Mouse (Mus musculus) cerebellum, adult 11-12 months (tissue): ENCODE measurements around the gene Erc2.

Experiments
- DNase-seq: peaks from one replicate; pipeline ENCODE4 v3.0.0; 2022

Gene Erc2

DNA sequence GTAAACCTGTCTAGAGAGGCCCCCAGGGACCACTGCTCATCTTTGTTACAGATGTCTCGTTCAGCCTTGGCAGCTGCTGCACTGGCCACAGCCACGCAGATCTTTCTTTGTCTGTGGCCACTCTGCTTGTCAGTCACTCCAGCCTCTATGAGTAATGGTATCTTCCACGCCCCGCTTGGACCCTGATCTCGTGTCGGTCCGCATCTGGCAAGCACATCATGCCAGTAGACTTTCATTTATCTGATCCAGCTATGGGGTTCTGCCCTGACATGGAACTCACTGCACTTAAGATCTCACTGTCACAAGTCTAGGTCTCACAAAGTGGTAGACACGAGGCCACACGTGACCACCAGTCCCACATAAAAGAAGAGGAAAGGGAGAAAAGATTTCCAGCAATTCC lies 777.7 kb downstream of the Erc2 start:
- DNase-seq, result no peak

DNA sequence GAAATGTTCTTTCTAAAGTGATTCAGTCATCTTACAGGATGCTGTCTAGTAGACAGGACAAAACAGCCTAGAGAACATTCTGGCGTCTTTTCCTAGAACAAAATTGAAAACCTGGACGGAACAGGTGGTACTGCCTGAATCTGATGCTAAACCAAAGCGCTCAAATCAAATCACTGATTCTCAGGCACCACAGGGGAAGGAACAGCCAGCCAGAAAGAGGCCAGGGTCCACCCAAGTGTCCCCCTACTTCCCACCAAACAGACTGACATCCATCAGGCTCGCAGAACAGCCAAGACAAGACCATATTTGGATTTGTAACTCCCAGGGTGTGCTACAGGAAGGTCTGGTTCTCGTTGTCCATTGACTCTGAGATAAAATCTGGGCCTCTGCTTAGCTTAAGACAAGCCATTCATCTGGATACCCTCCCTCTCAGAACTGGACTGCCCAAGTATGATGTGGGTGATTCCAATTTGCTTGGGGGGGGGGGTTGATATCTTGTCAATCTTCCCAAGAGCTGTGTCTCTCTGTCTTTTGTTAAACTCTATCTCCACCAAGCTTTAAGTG lies 783.1 kb downstream of the Erc2 start:
- no peak for DNase-seq

DNA sequence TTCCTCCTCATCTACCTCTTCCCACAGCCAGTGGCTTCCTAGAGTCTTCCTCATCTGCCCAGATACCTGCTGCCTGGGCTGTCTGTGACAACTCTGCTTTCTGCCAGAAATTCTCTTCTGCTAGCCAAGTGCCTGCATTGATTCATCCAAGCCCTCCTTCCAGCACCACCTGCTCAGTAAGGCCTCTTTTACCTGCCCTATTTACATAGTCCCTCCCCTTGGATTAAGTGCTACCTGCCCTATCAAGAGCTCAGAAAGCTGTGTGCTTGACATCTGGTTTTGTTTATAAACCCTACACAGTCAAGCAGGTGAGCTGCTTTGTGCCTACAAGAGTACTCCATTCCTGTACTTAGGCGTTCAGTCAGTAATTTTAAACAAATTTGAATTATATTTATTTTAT lies 787.2 kb downstream of the Erc2 start:
- DNase-seq, result no peak

DNA sequence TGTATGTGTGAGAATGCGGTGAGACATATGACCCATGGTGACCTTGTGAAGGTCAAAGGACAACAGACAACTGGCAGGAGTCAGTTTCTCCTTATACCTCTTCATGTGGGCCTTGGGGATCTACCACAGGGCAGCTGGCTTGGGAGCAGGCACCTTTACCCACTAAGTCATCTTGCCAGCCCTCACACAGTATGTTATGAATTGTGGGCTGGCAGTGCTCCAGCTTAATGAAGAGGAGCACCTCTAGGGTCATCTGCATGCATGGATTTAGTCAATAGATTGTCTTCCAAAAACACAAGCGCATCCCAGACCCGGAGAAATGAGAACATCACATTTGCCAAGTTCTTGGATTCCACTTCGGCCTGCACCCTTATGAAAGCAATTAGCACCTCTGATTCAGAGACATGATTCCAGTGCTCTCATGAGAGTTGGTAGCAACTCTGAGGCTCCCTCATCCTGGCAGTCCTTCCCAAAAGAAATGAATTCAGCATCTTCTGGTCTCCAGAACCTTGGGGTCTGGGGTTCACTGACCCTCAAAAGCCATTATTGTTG lies 787.6 kb downstream of the Erc2 start:
- no peak for DNase-seq

DNA sequence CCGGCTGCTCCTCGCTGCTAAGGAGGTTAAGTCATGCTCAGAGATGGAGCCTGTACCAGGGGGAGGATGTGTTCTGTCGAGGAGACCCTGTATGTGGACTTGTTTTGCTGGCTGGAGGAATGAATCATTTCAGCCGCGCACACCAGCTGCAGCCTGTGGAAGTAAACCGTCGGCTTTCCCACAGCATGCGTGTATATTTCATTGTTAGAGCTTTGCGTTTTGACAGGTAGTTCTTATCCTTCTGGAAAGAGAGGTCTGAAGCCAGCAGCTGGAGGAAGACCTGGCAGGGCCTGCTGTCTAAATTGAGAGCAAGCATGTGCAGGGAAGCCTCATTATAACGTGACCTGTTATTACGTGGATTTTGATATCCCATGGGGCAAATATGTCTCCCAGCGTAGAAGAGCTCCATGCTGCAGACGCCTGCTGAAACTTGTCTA lies 788.6 kb downstream of the Erc2 start:
- no peak for DNase-seq

DNA sequence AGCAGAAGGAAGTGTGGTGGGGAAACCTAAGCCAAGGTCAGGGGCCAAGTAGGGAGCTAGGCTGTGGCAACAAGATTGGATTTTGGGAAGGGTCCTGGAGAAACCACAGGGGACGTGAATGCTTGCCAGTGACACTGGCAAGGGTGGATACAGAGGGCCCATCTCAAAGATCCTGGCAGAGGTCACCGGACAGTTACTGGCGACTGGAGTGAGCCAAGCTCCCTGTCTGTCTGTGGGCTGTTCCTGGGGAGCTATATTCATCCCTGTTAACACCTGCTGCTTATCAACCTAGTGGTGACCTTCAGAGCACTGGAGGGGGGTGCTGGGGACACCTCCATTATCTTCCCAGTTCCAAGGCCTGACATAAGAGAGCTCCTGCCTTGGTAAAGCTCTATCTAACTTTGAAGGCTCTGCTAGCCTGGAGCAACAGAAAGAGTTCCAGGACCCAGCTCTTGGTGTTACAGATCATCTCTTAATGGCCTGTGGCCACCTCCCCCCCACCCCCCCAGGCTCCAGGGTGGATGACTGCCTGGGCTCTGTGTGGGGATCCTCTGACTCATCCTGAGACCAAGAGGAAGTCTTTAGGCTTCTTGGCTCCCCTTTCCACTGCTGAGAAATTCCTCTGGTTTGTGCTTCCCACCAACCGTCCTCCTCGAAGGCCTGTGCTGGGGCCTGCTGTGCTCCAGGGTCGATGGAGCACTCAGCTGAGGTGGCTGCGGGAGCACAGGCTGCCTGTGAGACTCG lies 790.2 kb downstream of the Erc2 start:
- DNase-seq, result no peak

DNA sequence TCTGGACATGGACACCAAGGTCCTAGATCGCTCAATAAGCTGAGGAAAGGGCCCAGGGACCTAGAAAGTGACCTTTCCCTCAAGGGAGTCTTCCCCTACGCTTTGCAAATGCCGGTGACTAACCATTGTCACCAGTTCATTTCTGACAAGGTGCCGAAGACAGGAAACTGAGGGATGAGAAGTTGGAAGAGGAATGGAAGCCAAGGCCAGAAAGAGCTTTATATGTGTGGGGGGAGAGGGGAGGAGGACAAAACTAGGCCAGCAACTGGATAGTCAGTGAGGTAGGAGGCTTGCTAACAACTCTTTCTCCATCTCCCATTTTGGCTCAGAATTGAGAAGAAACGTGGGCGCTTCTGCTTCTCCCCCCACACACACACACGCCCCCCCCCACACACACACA lies 791.3 kb downstream of the Erc2 start:
- no peak for DNase-seq

DNA sequence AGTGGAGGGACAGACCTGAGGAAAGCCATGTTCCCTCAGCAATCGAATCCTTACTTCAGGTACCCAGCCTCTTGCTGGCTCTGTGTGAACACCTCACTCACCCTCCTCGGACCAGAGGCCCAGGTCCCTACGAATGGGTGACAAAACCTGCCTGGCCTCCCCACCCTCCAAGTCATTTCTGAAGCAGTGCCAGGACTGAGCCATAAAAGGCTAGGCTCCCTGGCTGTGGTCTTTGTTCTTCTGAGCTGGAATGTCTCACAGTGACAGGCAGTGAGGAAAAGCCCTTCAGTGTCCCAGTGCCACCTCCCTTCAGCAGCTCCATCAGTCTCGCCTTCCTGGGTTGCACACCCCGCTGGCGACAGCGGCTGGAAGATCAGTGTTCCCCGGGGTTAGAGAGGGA lies 794.8 kb downstream of the Erc2 start:
- DNase-seq, result no peak

DNA sequence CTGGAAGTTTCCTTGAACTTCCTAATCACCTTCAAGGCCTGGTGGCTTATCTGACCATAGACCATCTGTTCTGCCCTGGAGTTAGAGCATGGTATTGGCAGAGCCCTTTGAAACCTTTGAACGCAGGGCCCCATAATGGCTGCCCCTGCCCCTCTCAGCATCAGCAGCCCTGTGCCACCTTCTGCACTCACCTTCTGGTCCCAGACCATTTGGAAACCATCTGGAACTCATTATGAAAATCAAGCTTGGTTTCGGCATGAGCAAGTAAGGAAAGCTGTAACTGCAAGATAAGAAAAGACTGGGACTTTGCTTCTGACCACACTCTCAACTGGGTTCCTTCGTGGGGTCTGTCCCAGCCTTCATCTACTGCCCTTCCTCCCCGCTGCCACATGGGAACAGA lies 796.3 kb downstream of the Erc2 start:
- DNase-seq, result no peak

DNA sequence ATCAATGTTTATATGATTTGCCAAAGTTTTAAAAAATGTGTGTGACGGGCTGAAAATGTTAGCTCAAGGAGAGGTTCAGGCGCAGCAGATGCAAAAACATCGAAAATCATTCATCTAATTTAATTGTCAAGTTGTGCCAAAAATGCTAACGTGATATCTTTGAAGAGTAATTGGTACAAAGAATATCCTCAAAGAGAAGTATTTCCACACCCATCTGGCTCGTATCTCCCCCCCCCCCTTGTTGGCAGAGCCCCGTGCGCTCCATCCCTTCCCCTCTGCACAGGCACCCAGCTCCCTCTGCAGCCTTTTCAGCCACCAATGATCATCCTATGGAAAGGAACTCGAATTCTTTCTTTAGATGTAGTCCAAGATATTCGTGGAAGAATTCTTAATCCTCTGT lies 797.0 kb downstream of the Erc2 start:
- no peak for DNase-seq

DNA sequence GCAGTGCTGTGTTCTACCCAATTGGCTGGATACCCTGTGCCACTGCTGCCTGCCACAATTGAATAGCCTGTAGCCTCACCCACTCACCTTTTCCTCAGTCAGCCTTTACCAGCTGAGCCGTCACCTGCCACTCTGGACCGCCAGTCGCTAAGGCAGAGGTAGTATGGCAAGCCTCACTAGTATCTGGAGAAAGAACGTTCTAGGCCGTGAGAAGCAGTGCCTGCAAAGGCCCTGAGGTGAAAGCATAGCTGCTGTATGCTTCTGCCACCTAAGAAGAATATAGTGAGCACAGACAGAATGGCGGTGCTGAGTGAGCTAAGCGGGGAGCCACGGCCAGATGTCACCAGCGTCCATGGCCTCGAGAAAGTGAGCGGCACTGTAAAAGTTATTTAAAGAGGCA lies 798.4 kb downstream of the Erc2 start:
- no peak for DNase-seq

DNA sequence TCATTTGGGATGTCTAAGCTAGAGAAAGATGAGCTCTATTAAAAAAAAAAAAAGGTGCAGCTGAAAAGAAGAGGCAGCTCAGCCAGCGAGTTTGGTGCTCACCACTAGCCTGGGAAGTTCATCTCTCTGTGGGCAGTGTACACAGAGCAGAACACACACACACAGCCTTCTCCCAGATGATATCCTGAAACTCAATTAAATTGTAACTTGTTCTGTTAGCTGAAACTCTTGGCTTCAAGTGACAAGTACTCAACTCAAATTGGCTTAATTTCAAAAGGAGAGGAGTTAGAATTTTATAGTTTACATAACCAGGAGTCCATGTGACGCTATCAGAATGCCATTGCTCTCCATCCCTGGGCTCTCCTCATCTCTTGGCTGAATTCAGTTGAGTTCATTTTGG lies 804.4 kb downstream of the Erc2 start:
- no peak for DNase-seq

DNA sequence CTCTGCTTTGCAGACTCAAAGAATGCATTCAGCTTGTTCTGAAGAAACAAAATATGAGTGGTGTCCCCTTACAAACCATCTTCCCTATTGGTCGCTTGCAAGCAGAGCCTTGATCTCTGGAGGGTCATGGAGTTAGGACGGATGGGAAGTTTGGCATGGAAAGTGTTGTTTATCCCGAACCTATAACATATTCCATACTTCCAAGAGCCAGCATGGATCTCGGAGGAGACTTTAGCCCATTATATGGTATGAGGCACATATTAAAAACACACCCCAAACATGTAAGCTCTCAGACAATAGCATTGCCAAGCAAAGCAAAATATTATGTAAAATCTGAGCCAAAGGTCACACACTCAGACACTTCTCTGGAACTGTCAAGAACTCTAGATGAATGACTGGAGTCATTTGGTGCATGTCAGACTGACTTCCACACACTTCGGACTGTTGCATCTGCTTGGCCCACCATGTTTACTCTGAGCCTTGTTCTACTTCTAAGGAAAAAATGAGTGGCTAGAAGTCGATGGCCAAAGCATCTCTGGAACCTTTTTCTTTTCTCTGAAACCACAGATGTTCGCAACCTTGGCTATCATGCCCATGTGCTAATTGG lies 809.6 kb downstream of the Erc2 start:
- DNase-seq, result no peak

DNA sequence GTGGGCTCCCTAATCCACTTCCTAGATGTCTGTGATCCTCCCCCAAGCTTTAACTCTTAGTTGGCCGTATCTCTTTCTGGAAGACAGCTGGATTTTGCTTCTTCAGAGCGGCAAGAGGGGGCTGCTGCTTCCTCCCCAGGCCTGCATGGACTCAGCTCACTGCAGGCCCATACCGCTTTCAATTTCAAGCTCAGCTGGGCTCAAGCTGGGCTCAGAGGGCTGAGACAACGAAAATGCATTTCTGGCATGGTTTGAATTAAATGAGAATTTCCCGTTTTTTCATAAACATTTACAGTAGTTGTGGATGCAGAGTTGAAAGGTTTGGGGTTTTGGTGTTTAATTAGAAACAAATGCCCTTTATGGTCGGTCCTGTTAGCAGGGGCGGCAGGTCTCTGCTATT lies 812.8 kb downstream of the Erc2 start:
- DNase-seq, result no peak

DNA sequence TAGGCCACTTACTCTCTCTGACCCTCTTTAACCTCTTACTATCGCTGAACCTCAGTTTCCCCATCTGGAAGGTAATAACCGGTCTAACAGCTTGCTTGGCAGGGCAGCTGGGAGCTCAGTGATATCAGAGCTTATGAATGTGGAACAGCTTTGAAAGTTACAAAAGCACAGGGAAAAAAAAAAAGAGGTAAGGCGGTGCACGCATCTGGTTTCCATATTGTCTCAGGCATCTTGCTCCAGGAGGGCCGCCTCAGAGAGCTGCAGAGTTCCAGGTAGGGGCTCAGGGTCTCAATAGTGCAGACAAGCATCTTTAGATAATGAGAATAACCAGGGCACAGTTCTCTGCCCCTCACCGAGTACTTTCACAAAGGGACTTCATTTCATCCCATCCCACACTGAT lies 816.9 kb downstream of the Erc2 start:
- DNase-seq, result no peak

DNA sequence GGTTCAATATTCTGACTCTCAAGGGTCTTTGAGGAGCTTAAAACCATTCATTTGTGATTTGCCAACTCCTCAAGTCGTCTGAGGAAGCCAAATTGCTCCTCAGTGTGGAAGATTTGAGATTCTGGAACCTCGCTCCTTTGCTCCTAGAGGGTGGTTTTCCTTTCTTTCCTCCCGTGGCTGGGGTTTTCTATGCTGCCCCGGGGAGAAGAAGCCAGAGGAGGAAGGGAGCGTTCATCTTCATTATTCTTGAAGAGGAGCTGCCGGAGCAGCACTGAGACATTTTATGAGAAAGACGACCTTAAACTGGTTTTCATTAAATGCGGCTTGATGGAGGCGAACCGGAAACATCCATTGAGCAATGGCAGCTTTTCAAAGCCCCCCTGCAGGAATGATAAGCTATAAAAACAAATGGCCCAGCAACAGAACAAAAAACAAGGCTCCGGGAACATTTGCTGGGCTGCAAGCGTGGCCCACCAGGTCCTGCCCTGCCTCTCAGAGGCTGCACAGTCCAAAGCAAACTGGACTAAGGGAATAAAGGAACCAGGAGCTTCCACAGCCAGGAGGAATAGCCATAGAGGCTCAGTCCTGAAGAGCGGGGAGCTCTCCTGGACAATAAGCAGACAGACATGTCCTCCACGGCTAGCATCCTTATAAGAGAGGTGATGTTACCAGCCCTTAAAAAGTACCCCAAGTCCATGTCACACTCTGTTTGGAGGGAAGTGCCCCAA lies 819.2 kb downstream of the Erc2 start:
- no peak for DNase-seq

DNA sequence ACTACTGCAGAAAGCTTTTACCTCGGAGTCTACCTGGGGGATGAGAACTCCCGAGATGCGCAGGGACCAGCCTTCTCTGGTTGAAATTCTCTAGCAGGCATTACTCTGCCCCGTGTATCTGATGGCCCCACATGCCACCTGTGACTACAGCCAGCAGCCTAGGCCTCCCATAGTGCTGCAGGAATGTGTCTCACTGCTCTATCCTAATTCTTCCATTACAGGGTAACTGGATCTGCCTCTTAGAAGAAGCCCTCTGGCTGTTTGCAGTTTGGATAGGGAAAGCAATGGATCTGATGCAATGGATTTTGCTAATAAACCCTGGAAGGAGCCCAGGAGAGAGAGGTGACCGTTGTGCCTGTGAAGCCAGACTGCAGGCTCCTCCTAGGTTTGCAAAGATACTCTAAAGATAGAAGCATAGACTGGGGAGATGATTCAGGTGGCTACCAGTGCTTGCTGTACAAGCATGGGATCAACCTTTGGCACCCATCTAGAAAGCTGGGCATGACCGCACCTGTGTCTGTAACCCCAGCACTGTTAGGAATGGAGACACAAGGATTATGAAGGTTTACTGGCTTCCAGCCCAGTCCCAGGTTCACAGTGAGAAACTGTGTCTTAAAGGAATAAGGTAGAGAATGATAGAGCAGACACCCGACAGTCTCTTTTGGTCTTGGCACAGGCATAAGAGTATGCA lies 821.2 kb downstream of the Erc2 start:
- DNase-seq, result no peak

DNA sequence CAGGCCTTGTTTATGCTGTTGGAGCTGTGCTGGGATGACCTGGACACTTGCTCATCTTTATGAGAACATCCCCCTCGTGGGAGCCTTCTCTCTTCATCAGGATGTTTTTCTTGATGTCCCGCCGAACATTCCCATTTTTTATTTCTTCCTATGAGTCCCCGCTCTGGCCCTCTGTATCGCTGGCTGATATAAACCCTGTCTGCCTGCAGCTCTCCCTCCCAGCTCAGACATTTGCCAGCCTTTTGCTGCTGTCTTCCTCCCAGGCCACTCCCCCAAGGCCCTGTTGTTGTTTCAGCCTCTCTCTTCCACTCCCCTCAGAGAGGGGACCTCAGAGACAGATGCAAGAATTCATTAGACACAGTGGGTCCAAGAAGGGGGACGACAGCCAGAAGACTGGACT lies 823.5 kb downstream of the Erc2 start:
- no peak for DNase-seq

DNA sequence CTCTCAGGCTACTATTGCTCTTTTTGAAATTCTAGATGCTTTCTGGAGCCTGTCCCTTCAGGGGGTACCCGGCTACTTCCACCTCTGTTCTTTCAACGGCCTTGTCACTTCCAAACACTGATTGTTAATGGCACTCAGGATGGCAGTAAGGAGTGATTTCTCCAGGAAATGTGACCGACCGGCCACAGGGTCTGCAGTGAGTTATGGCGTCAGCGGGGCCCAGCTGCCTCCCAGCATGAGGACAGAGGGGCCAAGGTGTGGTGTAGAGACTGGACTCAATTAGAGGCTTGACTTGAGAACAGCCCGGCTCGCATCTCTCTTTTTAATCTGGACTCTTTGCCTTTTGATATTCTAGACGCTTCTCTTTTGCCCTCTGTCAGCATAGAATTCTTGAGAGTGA lies 829.5 kb downstream of the Erc2 start:
- no peak for DNase-seq

DNA sequence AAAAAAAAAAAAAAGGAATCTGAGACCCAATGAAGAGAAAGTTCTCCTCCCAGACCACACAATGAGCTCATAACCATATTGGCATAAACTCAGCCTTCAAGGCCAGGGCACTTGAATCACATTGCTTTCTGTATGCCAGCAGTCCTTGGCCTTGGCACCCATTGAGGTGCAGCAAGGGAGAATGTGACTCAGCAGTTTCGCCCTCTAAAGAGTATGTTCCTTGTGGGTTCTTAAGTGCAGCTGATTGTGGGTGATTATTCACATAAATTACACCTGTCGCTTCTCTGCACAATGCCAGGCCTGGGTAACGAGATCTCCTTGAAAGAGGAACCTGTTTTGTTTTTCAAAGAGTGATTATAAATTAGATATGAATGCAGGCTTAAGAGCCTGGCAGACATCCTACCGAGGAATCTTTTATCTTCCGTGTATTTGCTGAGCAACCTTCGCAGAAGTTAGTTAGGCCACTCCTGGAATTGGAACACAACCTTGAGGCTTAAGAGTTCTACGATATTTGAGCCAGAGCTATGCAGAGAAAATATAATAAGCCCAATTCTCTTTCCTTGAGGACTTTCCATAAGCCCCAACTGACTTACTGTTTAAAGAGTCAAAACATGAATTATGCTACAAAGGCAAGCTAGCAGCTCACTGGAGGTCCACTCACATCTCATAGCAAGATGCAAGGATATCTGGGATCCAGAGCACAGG lies 834.3 kb downstream of the Erc2 start:
- DNase-seq, result no peak

DNA sequence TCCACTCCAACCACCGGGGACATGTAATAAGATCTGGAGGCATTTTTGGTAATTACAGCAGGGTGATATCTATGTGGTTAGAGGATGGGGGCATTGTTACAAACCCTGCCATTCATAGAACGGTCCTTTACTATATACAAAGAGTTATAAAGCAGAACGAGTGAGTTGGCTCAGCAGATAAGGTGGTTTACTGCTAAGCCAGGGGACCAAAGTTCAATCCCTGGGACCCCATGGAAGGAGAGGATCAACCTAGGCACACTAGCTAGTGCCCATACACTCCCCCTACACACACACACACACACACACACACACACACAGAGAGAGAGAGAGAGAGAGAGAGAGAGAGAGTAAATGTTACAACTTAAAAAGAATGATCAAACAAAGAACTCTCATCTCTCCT lies 835.2 kb downstream of the Erc2 start:
- no peak for DNase-seq

DNA sequence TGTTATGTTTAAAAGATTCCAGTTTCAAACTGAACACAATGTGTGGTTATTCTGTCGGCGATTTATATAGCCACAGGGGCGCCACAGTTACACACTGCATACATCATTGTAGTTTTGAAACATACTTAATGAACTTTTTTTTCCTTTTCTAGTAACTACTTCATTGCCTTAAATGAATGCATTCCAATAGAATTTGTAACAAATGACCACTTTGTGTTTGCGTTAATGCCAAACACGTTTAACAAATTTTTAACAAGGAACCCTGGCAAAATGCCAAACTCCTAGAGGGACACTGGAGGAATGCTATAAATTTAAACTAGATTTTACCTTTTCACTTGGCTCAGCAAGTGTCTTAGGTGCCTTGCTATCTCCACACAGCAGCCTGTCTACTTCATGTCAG lies 845.7 kb downstream of the Erc2 start:
- no peak for DNase-seq
